Mouse (Mus musculus) CH12.LX (cell line): ENCODE results near the gene Ccdc88c. TPM values are rescaled to one million over a fixed set of nuclear protein-coding genes. Genes with fewer than 3 reads are reported as not detected.
A peak's percentile ranks its signal among the peaks of the same experiment; 100 is the strongest.

Experiments
- DNase-seq: peaks from one replicate; pipeline ENCODE4 v3.0.0-alpha.2; 2013; ENCODE audit errors: extremely low read depth
- H3K27ac ChIP-seq: 2 replicates; pipeline ENCODE4 v1.5.1; 2012; ENCODE audit warnings: low read depth, mild to moderate bottlenecking, control low read depth, moderate library complexity; ENCODE audit not compliant: insufficient read depth
- H3K27me3 ChIP-seq: replicated peaks from 2 replicates; pipeline ENCODE3; 2012; ENCODE audit warnings: inconsistent platforms
- H3K36me3 ChIP-seq, 2 experiments: replicated peaks in 1 of 2; 2 replicates each; pipeline versions ENCODE3 to v1.6.1; 2012; ENCODE audit warnings: inconsistent platforms in 1 of 2, low read length in 1 of 2, mild to moderate bottlenecking in 1 of 2, mixed read lengths in 1 of 2, moderate library complexity in 1 of 2; ENCODE audit not compliant: control insufficient read depth in 1 of 2, insufficient read depth in 1 of 2
- H3K4me1 ChIP-seq, 2 experiments: 2 replicates each; pipeline ENCODE4 v1.6.1; 2012; ENCODE audit warnings: inconsistent platforms in 1 of 2, moderate library complexity in 1 of 2; ENCODE audit not compliant: insufficient read depth in 2 of 2, control insufficient read depth in 1 of 2
- H3K4me2 ChIP-seq: 2 replicates; pipeline ENCODE4 v1.6.1; 2012; ENCODE audit warnings: low read depth, mild to moderate bottlenecking, control low read depth; ENCODE audit not compliant: poor library complexity, insufficient read depth, severe bottlenecking
- H3K4me3 ChIP-seq, 3 experiments: fragments of 150-350 bp in 1 of 3; sonication (generic) in 1 of 3; replicated peaks in 1 of 3; 2 replicates each; pipeline versions ENCODE3 to v1.5.1; 2011 to 2012; ENCODE audit warnings: low read depth in 2 of 3, low read length in 2 of 3, mild to moderate bottlenecking in 2 of 3, moderate library complexity in 2 of 3, control low read depth in 1 of 3, improper control_type of control experiment in 1 of 3, inconsistent platforms in 1 of 3, mixed read lengths in 1 of 3; ENCODE audit not compliant: poor library complexity in 1 of 3
- H3K79me2 ChIP-seq: replicated peaks from 2 replicates; pipeline ENCODE4 v1.6.1; 2012; ENCODE audit warnings: mild to moderate bottlenecking, moderate library complexity; ENCODE audit not compliant: control insufficient read depth, poor library complexity, insufficient read depth, severe bottlenecking; ENCODE audit errors: extremely low read depth
- H3K9ac ChIP-seq: 2 replicates; pipeline ENCODE4 v1.6.1; 2012; ENCODE audit warnings: low read depth, mild to moderate bottlenecking, control low read depth, moderate library complexity; ENCODE audit not compliant: insufficient read depth
- H3K9me3 ChIP-seq: replicated peaks from 2 replicates; pipeline ENCODE3; 2012; ENCODE audit warnings: low read length, inconsistent platforms, mixed read lengths
- BHLHE40 ChIP-seq: IDR thresholded peaks from 2 replicates; pipeline ENCODE4 v1.6.1; 2011; ENCODE audit warnings: mild to moderate bottlenecking, low read depth, low read length, improper control_type of control experiment
- CTCF ChIP-seq, 2 experiments: IDR thresholded peaks in 1 of 2; conservative IDR thresholded peaks in 1 of 2; 2 replicates each; pipeline ENCODE4 v1.5.1; 2011 to 2012; ENCODE audit warnings: low read depth in 2 of 2, low read length in 2 of 2, improper control_type of control experiment in 1 of 2, inconsistent platforms in 1 of 2, mild to moderate bottlenecking in 1 of 2, moderate library complexity in 1 of 2
- ELF1 ChIP-seq: IDR thresholded peaks from 2 replicates; pipeline ENCODE4 v1.6.1; 2014; ENCODE audit warnings: low read depth, mild to moderate bottlenecking, inconsistent platforms, low read length, improper control_type of control experiment
- EP300 ChIP-seq: IDR thresholded peaks from 2 replicates; pipeline ENCODE4 v1.6.1; 2011; ENCODE audit warnings: low read length, improper control_type of control experiment
- HCFC1 ChIP-seq: IDR thresholded peaks from 2 replicates; pipeline ENCODE4 v1.6.1; 2012; ENCODE audit warnings: low read depth, mild to moderate bottlenecking, inconsistent platforms, low read length, improper control_type of control experiment
- IRF4 ChIP-seq: IDR thresholded peaks from 2 replicates; pipeline ENCODE4 v1.6.1; 2014; ENCODE audit warnings: low read depth, mild to moderate bottlenecking, inconsistent platforms, low read length, improper control_type of control experiment
- JUN ChIP-seq: IDR thresholded peaks from 2 replicates; pipeline ENCODE4 v1.6.1; 2011; ENCODE audit warnings: low read depth, mild to moderate bottlenecking, low read length, improper control_type of control experiment, moderate library complexity; ENCODE audit not compliant: insufficient read depth
- KAT2A ChIP-seq: IDR thresholded peaks from 2 replicates; pipeline ENCODE4 v1.6.1; 2012; ENCODE audit warnings: low read length, improper control_type of control experiment, inconsistent platforms; ENCODE audit not compliant: insufficient replicate concordance
- MAFK ChIP-seq: IDR thresholded peaks from 2 replicates; pipeline ENCODE4 v1.6.1; 2011; ENCODE audit warnings: low read length, improper control_type of control experiment; ENCODE audit not compliant: insufficient replicate concordance
- MAX ChIP-seq: IDR thresholded peaks from 2 replicates; pipeline ENCODE4 v1.6.1; 2011; ENCODE audit warnings: low read length, improper control_type of control experiment
- MAZ ChIP-seq: IDR thresholded peaks from 2 replicates; pipeline ENCODE4 v1.6.1; 2012; ENCODE audit warnings: low read depth, mild to moderate bottlenecking, inconsistent platforms, low read length, improper control_type of control experiment, moderate library complexity
- MEF2A ChIP-seq: IDR thresholded peaks from 2 replicates; pipeline ENCODE4 v1.6.1; 2014; ENCODE audit warnings: low read depth, mild to moderate bottlenecking, inconsistent platforms, low read length, improper control_type of control experiment, borderline replicate concordance
- MYC ChIP-seq: IDR thresholded peaks from 2 replicates; pipeline ENCODE4 v1.6.1; 2011; ENCODE audit warnings: low read depth, mild to moderate bottlenecking, improper control_type of control experiment, low read length
- NELFE ChIP-seq: IDR thresholded peaks from 2 replicates; pipeline ENCODE4 v1.6.1; 2011; ENCODE audit warnings: low read depth, low read length, improper control_type of control experiment
- NRF1 ChIP-seq: IDR thresholded peaks from 2 replicates; pipeline ENCODE4 v1.6.1; 2014; ENCODE audit warnings: low read depth, mild to moderate bottlenecking, inconsistent platforms, low read length, improper control_type of control experiment, moderate library complexity
- PAX5 ChIP-seq: IDR thresholded peaks from 2 replicates; pipeline ENCODE4 v1.6.1; 2012; ENCODE audit warnings: low read length, inconsistent platforms, mixed read lengths
- POLR2A ChIP-seq: IDR thresholded peaks from 2 replicates; pipeline ENCODE4 v1.6.1; 2011; ENCODE audit warnings: low read depth, mild to moderate bottlenecking, improper control_type of control experiment, low read length
- RCOR1 ChIP-seq: conservative IDR thresholded peaks from 2 replicates; pipeline ENCODE4 v1.6.1; 2012; ENCODE audit warnings: low read depth, mild to moderate bottlenecking, inconsistent platforms, low read length, improper control_type of control experiment
- SMC3 ChIP-seq: IDR thresholded peaks from 2 replicates; pipeline ENCODE4 v1.6.1; 2011; ENCODE audit warnings: low read depth, low read length, improper control_type of control experiment
- TBP ChIP-seq: conservative IDR thresholded peaks from 2 replicates; pipeline ENCODE4 v1.6.1; 2011; ENCODE audit warnings: low read depth, low read length, improper control_type of control experiment
- USF2 ChIP-seq: conservative IDR thresholded peaks from 2 replicates; pipeline ENCODE4 v1.6.1; 2011; ENCODE audit warnings: low read depth, low read length, improper control_type of control experiment
- ZKSCAN1 ChIP-seq: IDR thresholded peaks from 2 replicates; pipeline ENCODE4 v1.6.1; 2012; ENCODE audit warnings: low read depth, inconsistent platforms, low read length, improper control_type of control experiment, borderline replicate concordance
- ZNF384 ChIP-seq: IDR thresholded peaks from 2 replicates; pipeline ENCODE4 v1.6.1; 2012; ENCODE audit warnings: low read depth, low read length, improper control_type of control experiment, inconsistent platforms
- dilution Hi-C: fragments of 300-500 bp; cut with MboI; formaldehyde crosslinking; loops from 2 replicates; pipeline ENCODE4 v1.14.3; 2020; ENCODE audit warnings: low sequenced_read_pairs; ENCODE audit not compliant: extremely low pct_unique_long_range_greater_than_20kb, extremely low pct_ligation_motif_present
- in situ Hi-C: fragments of 300-500 bp; cut with MboI; formaldehyde crosslinking; loops from 3 replicates; pipeline ENCODE4 v1.14.3; 2019; ENCODE audit warnings: low sequenced_read_pairs, low pct_ligation_motif_present, low pct_unique_long_range_greater_than_20kb, mixed read lengths
- polyA plus RNA-seq: library from polyadenylated mRNA; unstranded; fragments of >175 nt; gene quantifications from 2 replicates; pipeline ENCODE4 v1.2.1, GENCODE M21; 2012; ENCODE audit warnings: low read depth; ENCODE audit not compliant: insufficient read length
- total RNA-seq, 2 experiments: library from RNA; depleted of rRNA; stranded (reverse); fragments of 300-350 nt in 1 of 2; fragments of >200 nt in 1 of 2; gene quantifications; 2 replicates each; pipeline ENCODE4 v1.2.3; 2012 to 2014

The Ccdc88c gene
- total and polyA plus RNA-seq, 3 experiments, result 20.3 to 32.7 (median 24.9) TPM

DNA sequence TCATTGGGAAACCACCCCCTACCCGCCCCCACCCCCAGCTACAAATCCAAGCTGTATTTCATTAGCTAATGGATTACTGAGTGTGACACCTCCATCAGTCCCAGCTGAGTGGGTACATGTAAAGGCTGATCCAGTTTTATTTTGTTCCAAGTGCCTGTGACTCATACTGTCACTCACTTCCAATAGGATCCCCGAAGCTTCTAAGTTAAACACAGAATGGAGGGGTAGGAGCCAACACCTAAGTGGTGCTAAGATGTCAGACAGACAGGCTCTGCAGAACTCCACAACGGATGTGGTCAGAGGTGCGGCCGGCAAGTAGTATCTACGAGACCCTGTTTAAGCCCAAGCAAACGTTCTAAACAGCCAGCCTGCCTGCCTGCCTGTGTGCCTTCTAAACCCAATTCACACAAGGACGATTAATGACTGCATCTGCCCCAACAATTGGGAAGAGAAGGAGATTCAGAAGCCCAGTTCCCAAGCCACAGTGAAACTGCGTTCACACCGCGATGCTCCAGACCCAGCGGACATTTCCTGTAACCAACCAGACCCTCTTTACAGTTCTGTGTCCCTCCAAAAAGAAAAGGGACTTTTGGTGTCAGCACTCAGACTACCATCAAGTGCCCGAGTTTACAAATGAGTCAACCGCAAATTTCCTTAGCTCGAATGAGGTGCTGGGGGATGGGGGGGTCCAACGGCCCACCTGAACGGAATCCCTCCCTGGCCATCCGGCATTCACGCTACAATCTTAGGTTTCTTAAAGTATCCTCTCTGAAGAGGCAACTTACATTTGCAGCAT lies 1.2 kb downstream of the Ccdc88c start (continued):
- TF ChIP-seq RCOR1 (no peak; the same call in 1 of the 2 replicates), ELF1 (no peak), EP300 (peak; percentile 34; the same call in 1 of the 2 replicates), IRF4 (peak; percentile 74), MAFK (no peak), MEF2A (peak; percentile 40; the same call in 1 of the 2 replicates), POLR2A (no peak; the same call in 1 of the 2 replicates), MAZ (no peak; the same call in 1 of the 2 replicates), CTCF (conservative IDR thresholded peaks at IDR 0.05 in 1 of 2, IDR thresholded peaks at IDR 0.05 in 1 of 2; ENCODE audit: low read depth in 2 of 2, low read length in 2 of 2) (no peak), TBP (no peak), MAX (no peak), ZKSCAN1 (no peak)

DNA sequence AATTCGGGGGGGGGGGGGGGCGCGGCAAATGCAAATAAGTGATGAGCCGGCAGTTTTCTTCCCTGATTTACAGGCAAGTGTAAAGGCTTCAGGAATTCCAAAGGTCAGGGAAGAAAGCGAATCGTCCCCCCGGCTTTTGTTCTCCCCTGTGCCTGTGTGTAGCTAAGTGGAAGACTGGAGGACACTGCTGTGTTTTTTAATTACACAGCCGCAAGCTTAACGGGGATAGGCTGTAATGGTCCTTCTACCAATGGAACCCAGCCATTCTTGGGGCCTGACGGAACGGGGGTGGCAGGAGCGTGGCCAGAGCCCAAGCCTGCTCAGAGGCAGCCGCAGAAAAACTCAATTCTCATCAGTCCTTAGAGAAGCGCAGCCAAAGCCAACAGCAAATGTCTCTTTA lies 1.9 kb downstream of the Ccdc88c start:
- Histone ChIP-seq H3K9me3 (no peaks in the 10 kb centered on the region), H3K27me3 (no peaks in the 10 kb centered on the region), H3K4me1 (peaks cover 8 to 38% of the 10 kb centered on the region in 2 experiments), H3K4me2 (peak overlapping the region; percentile 75), H3K36me3 (peaks cover 23 to 46% of the 10 kb centered on the region in 2 experiments), H3K4me3 (peak overlapping the region; percentile 83 to 87 (median 85)), H3K27ac (peak overlapping the region; percentile 62), H3K9ac (peak overlapping the region; percentile 81), H3K79me2 (peaks cover 45% of the 10 kb centered on the region)
- in situ Hi-C loops, result loop anchor here (5.0 kb wide), 2 partner anchors 35 to 70 kb away; no protein-coding TSS in a partner anchor
- dilution Hi-C loops, result no loop called here
- DNase-seq, result no peak
- no peak for TF ChIP-seq NRF1
- TF ChIP-seq USF2, result no peak
- no peak for TF ChIP-seq MEF2A
- no peak for TF ChIP-seq JUN
- no peak for TF ChIP-seq MAFK
- TF ChIP-seq TBP, result 0 out of 2 replicates have a peak, but pooled peaks have one; percentile 26

DNA sequence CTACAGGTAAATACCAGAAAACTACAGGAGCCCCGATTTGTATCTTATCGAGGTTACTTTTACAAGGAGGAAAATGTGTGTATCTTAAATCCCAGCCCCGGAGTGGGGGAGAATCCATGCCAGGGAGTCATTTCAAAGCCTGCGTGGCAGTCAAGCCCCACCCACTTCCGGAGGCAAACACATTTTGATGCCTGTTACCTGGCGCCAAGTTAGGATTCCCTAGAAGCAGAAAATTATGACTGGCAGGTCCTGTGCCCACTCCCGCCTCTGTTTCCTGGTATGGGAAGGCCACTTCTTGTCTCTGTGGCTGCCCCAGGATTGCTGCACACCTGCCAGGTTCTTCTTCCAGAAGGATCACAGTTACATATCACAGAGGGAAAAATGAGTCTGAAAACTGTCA lies 2.3 kb downstream of the Ccdc88c start:
- dilution Hi-C loops, result no loop called here

More for the DNA sequence above, 2.3 kb downstream of the Ccdc88c start:
- H3K27me3 ChIP-seq, result no peaks in the 10 kb centered on the region
- H3K27ac ChIP-seq, result no peak overlapping the region
- peak overlapping the region; percentile 75 for H3K4me2 ChIP-seq
- H3K79me2 ChIP-seq, result peaks cover 48% of the 10 kb centered on the region
- no peak for DNase-seq
- no peak for TF ChIP-seq HCFC1
- no peak for TF ChIP-seq PAX5
- TF ChIP-seq ZNF384, result no peak
- no peak for TF ChIP-seq TBP
- TF ChIP-seq BHLHE40, result no peak
- TF ChIP-seq EP300, result no peak
- TF ChIP-seq MYC, result no peak
- no peak for TF ChIP-seq KAT2A
- no peak for TF ChIP-seq SMC3
- no peak for TF ChIP-seq NELFE
- TF ChIP-seq MEF2A, result no peak
- no peaks in the 10 kb centered on the region for H3K9me3 ChIP-seq
- peaks cover 27 to 51% of the 10 kb centered on the region in 2 experiments for H3K36me3 ChIP-seq
- H3K4me3 ChIP-seq, result peak overlapping the region in 2 of 3 experiments; percentile 85 to 87
- H3K4me1 ChIP-seq, result peaks cover 8 to 42% of the 10 kb centered on the region in 2 experiments
- H3K9ac ChIP-seq, result peak overlapping the region; percentile 81
- in situ Hi-C loops, result loop anchor here (5.0 kb wide), 2 partner anchors 34 to 69 kb away; no protein-coding TSS in a partner anchor
